ENCODE assay signal across 9 mouse cellular contexts in the genomic region with DNA sequence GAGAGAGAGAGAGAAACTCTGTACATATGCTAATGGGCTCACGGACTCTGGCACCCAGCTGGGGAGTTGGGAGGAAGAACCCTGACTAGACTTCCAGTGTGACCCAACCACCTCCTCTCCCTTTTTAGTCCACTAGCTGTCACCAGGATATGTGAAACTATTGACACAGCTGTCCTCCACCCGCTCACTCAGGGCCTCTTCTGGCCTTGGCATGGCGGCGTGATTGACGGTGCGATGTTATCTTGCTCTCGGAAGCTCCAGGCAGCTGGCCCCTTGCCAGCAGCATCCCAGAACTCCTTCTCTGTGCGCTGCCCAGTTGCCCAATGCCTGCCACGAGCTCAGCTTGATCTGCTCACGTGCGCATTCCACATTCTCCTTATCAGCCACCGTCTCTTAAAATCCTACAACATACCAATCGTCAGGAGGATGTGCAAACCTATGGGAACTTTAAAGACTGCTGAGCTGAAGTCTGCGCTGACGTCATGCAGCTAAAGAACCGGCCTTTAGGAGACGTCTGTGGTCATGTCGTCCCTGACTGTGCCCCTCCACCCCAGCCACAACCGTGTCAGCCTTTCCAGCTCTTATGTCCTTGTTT. TPM values are rescaled to one million over a fixed set of nuclear protein-coding genes. Genes with fewer than 3 reads are reported as not detected.
DNase-seq lines count a peak whose midpoint lies in the region; ATAC-seq lines count a peak whose summit lies in the region.
"Had no signal": no experiment of that assay in that cellular context is flagged by ENCODE, and none has a peak within 500 bp of the region (broad histone marks: within the 10 kb centered on the region; RNA-seq: fewer than 3 reads in every experiment).

No protein-coding gene starts in this region.

- H3K36me3 ChIP-seq in midbrain, embryonic 10.5 days = no peaks in the 10 kb centered on the region
- H3K36me3 ChIP-seq in midbrain, embryonic 16.5 days (ENCODE audit: control insufficient read depth, insufficient read depth, low read length) = no peaks in the 10 kb centered on the region
- no peaks in the 10 kb centered on the region for H3K36me3 ChIP-seq in lung, embryonic 16.5 days (ENCODE audit: control insufficient read depth, insufficient read depth, low read length)

- H3K9me3 ChIP-seq in midbrain, embryonic 10.5 days (replicated peaks) = 0 out of 2 replicates have a peak, but pooled peaks cover 7% of the 10 kb centered on the region
- H3K9me3 ChIP-seq in midbrain, embryonic 16.5 days (replicated peaks; ENCODE audit: control insufficient read depth, low read length, poor library complexity, severe bottlenecking) = no peaks in the 10 kb centered on the region
- no peaks in the 10 kb centered on the region; the same call in 1 of the 2 replicates for H3K9me3 ChIP-seq in lung, embryonic 16.5 days (ENCODE audit: control insufficient read depth, low read length)

- H3K27ac ChIP-seq in midbrain, embryonic 10.5 days (replicated peaks) = no peak overlapping the region
- H3K27ac ChIP-seq in midbrain, embryonic 16.5 days (ENCODE audit: low read length) = no peak overlapping the region
- H3K27ac ChIP-seq in lung, embryonic 16.5 days (ENCODE audit: low read length) = no peak overlapping the region

- no peak for ATAC-seq in midbrain, embryonic 16.5 days
- ATAC-seq in lung, embryonic 16.5 days (ENCODE audit: low read depth) = peak; percentile 67

- H3K4me1 ChIP-seq in midbrain, embryonic 10.5 days = peaks cover 3% of the 10 kb centered on the region
- no peaks in the 10 kb centered on the region for H3K4me1 ChIP-seq in midbrain, embryonic 16.5 days (ENCODE audit: control insufficient read depth, insufficient read depth, low read length)
- peaks cover 10% of the 10 kb centered on the region; the same call in 1 of the 2 replicates for H3K4me1 ChIP-seq in lung, embryonic 16.5 days (replicated peaks; ENCODE audit: control insufficient read depth, insufficient read depth, low read length)

- no peak overlapping the region for H3K4me2 ChIP-seq in midbrain, embryonic 16.5 days (ENCODE audit: low read length)
- 0 out of 2 replicates have a peak overlapping the region, but pooled peaks have one; percentile 2 for H3K4me2 ChIP-seq in lung, embryonic 16.5 days (ENCODE audit: low read depth, low read length)

- H3K27me3 ChIP-seq in midbrain, embryonic 10.5 days (ENCODE audit: low read depth, poor library complexity, severe bottlenecking) = no peaks in the 10 kb centered on the region
- no peaks in the 10 kb centered on the region for H3K27me3 ChIP-seq in midbrain, embryonic 16.5 days (ENCODE audit: control insufficient read depth, insufficient read depth, low read depth, low read length)
- no peaks in the 10 kb centered on the region for H3K27me3 ChIP-seq in lung, embryonic 16.5 days (ENCODE audit: control insufficient read depth, insufficient read depth, low read depth, low read length)

- WGBS in midbrain, embryonic 10.5 days = 75% methylated on average over 19 of the region's 19 CpGs
- 48% methylated on average over 19 of the region's 19 CpGs for WGBS in midbrain, embryonic 16.5 days
- WGBS in lung, embryonic 16.5 days = 10% methylated on average over 19 of the region's 19 CpGs

- no peak overlapping the region for H3K9ac ChIP-seq in midbrain, embryonic 16.5 days (ENCODE audit: low read depth, low read length)
- no peak overlapping the region for H3K9ac ChIP-seq in lung, embryonic 16.5 days (ENCODE audit: low read length)

- intact Hi-C loops in heart, postnatal 10 days (cut with DNase I) = no loop called here

- no peak overlapping the region for H3K4me3 ChIP-seq in midbrain, embryonic 10.5 days
- H3K4me3 ChIP-seq in midbrain, embryonic 16.5 days (ENCODE audit: low read depth, low read length) = no peak overlapping the region
- H3K4me3 ChIP-seq in lung, embryonic 16.5 days (ENCODE audit: low read length) = no peak overlapping the region

- peak; percentile 21 for DNase-seq in midbrain, embryonic 10.5 days (ENCODE audit: low spot score)
- DNase-seq in embryo, embryonic 11 days = peak; percentile 72
- DNase-seq in heart, postnatal 10 days = peak; percentile 27 to 35
- no peak for DNase-seq in spleen, adult 12 weeks (ENCODE audit: low spot score)
- DNase-seq in frontal cortex, postnatal 14 days (ENCODE audit: low spot score in 2 of 2) = no peak
- no peak for DNase-seq in cerebellum, postnatal 36 days

RNA-seq across cellular contexts. Expression of gene Padi4, which starts 5.9 kb away (rescaled TPM):
- 0.54 and 0.55 TPM in 2 replicates for polyA plus RNA-seq in midbrain, embryonic 10.5 days (2016; fragmentation: Nextera tagmentation; extraction: Ambion mirVana)
- polyA plus RNA-seq in midbrain, embryonic 16.5 days (2015; fragmentation: Nextera tagmentation; extraction: Ambion mirVana) = 0.20 and 0.25 TPM in 2 replicates
- under 1 TPM; 0.40 to 0.48 TPM for total RNA-seq in heart, postnatal 10 days (2021)
- polyA plus RNA-seq in lung, embryonic 16.5 days (2015; fragmentation: Nextera tagmentation; extraction: Ambion mirVana) = 1.8 and 2.3 TPM in 2 replicates
- total RNA-seq: left cerebral cortex, postnatal 10 days had no signal

RNA-seq across cellular contexts. Expression of gene Padi3, which starts 30.5 kb away (rescaled TPM):
- polyA plus RNA-seq in midbrain, embryonic 10.5 days (2016; fragmentation: Nextera tagmentation; extraction: Ambion mirVana) = 0.10 and 0.15 TPM in 2 replicates
- not detected in 2 replicates for polyA plus RNA-seq in midbrain, embryonic 16.5 days (2015; fragmentation: Nextera tagmentation; extraction: Ambion mirVana)
- under 1 TPM; 0.12 TPM for total RNA-seq in heart, postnatal 10 days (2021)
- polyA plus RNA-seq in lung, embryonic 16.5 days (2015; fragmentation: Nextera tagmentation; extraction: Ambion mirVana) = 0.28 and 0.35 TPM in 2 replicates
- total RNA-seq: left cerebral cortex, postnatal 10 days had no signal

RNA-seq across cellular contexts. Expression of gene Padi6, which starts 37.5 kb away (rescaled TPM):
- 0.05 TPM in 1 of 2 replicates, not detected in the other for polyA plus RNA-seq in midbrain, embryonic 10.5 days (2016; fragmentation: Nextera tagmentation; extraction: Ambion mirVana)
- polyA plus RNA-seq in midbrain, embryonic 16.5 days (2015; fragmentation: Nextera tagmentation; extraction: Ambion mirVana) = not detected in 2 replicates
- not detected for total RNA-seq in heart, postnatal 10 days (2021)
- polyA plus RNA-seq in lung, embryonic 16.5 days (2015; fragmentation: Nextera tagmentation; extraction: Ambion mirVana) = not detected in 2 replicates

Comparison
In these comparisons a context has a peak if more than half of its experiments do, and no peak if none do; other contexts are left out.
1. DNase-seq: peak in midbrain, embryonic 10.5 days (single experiment), embryo, embryonic 11 days (single experiment) and heart, postnatal 10 days (2 of 2); none in spleen, adult 12 weeks (single experiment), frontal cortex, postnatal 14 days (0 of 2) and cerebellum, postnatal 36 days (0 of 2).